Mouse (Mus musculus): ENCODE measurements around the gene Zwint.

DNA sequence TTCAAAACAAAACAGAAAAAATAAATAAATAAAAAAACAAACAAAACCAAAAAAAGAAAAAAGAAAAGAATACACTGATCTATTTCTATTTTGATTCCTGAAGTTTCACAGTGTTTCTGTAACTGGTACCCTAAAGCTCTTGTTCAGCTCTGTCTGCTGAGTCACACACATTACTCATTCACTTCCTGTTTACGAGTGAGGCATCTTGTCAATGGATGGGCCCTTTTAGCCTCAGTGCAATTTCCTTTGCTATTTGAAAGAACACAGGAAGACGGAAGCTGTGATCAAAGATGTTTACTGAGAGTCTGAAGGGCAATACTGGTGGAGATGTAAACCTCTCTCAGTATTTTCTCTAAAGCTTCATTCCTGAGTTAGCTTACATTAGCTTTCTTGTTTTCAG, 34.1 kb upstream of the Zwint start:
- TF ChIP-seq CTCF (IDR thresholded peaks at IDR 0.05; ENCODE audit: low read depth), result no peak
- no peak for TF ChIP-seq EP300 (optimal IDR thresholded peaks at IDR 0.05)
